Mouse (Mus musculus) neutrophil, adult 83 days (primary cell): ENCODE measurements around the gene Krt42. TPM values are rescaled to one million over a fixed set of nuclear protein-coding genes. Genes with fewer than 3 reads are reported as not detected.

Experiments used
- total RNA-seq, 2 experiments: library from RNA; stranded (reverse); gene quantifications; one replicate each; pipeline ENCODE4 v1.2.4; 2023

Krt42 gene
- not detected for total RNA-seq

DNA sequence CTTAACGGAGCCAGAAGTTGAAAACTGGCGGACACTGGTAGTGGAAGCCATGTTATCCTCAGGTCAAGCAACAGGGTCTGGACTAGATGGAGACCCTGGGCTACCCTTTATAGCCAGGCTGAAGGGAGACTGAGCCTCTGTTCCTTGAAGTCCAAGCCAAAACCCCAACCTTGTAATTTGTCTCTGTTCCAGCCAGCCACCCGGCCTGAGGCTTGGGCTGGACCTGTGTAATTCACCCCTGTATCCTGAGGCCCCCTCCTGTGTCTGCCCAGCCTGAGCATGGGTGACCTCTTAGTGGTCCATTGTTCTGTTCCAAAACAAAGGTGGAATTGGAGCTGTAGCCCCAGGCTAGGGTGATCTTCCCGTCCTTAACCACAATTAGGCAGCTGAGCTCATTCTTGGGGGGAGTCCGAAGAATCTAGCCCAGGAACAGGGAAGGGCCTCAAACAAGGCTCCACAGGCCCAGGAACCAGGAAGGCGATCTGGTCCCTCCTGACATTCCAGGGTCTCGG lies at the start of gene Krt42:
Gene Krt42, minus strand, starts transcription at position 51 of the 512 bp plus-strand sequence.

DNA sequence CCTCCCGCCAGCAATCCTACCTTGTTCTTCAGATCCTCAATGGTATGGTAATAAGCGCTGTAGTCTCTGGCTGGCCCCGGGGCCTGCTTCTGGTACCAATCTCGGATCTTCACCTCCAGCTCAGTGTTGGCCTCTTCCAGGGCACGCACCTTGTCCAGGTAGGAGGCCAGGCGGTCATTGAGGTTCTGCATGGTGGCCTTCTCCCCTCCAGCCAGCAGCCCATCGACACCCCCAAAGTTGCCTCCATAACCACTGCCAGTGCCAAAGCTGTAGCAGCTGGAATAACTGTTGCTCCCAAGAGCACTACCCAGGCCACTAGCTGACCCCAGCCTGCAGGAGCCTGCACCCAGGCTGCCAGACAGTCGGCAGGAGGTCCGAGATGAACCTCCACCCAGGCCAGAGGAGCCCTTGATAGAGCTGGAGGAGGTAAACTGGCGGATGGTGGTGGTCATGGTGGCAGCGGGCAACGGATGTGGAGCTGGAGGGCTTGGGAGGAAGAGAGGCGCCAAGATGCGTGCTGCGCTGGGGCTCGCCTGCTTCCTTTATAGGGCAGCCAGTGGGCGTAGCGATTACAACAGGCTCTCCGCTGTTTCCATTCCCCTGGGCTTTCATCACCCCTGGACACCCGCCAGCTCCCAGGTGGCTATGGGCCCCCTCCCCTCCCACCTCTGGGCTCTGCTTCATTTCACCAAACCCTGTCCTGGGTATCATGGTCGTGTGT lies 9.0 kb downstream of the Krt42 start, which contains the start of gene Krt17:
Gene Krt17, minus strand, starts transcription at position 516 of the 721 bp plus-strand sequence.

DNA sequence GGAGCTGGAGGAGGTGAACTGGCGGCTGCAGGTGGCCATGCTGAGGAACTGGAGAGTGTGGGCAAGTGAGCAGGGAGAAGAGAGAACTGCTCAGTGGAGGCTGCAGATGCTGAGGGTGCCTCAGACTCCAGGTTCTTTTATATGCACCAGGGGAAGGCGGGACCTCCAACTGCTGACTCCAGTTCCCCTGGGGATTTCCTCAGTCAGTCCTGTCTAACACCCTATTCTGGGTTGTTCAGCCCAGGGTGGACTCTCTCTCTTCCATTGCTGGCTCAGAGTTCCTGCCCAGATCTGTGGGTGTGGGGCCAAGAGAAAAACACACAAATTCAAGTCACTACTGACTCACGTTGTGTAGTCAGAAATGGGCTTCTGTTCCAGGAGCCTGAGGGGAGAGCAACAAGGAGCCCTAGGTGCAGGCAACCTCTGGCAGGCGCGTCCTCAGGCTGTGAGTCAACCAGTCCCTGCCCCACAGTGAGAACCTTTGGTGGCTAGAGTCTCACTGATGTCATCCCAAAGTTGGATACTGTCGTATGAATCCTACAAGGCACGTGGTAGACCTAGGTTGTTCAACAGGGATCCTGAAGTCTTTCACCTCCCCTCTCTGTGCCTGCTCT lies 20.7 kb downstream of the Krt42 start, which contains the start of gene Krt16:
Gene Krt16, minus strand, starts transcription at position 51 of the 614 bp plus-strand sequence.

Other genes starting within 250 kb of the Krt42 start
- not detected for gene Krt33b, start 240.0 kb downstream of the Krt42 start, total RNA-seq
- gene Krt34, start 228.3 kb downstream of the Krt42 start, total RNA-seq = not detected
- not detected for gene Krt31, start 219.3 kb downstream of the Krt42 start, total RNA-seq
- not detected for gene Krt32, start 181.6 kb downstream of the Krt42 start, total RNA-seq
- not detected for gene Krt35, start 173.6 kb downstream of the Krt42 start, total RNA-seq
- gene Krt36, start 164.2 kb downstream of the Krt42 start, total RNA-seq = not detected
- not detected for gene Krt13, start 148.3 kb downstream of the Krt42 start, total RNA-seq
- gene Krt15, start 133.9 kb downstream of the Krt42 start, total RNA-seq = not detected
- not detected for gene Krt19, start 121.2 kb downstream of the Krt42 start, total RNA-seq
- gene Krt9, start 76.6 kb downstream of the Krt42 start, total RNA-seq = not detected
- gene Krt14, start 62.3 kb downstream of the Krt42 start, total RNA-seq = not detected
- not detected for gene Krt16, start 21.0 kb downstream of the Krt42 start, total RNA-seq
- not detected for gene Krt17, start 8.8 kb downstream of the Krt42 start, total RNA-seq
- gene Eif1, start 50.0 kb upstream of the Krt42 start, total RNA-seq = 1,000 to 10,000 TPM; 1,687 to 1,738 TPM
- gene Gast, start 64.5 kb upstream of the Krt42 start, total RNA-seq = not detected
- under 1 TPM; 0.59 to 0.73 TPM for gene Hap1, start 86.3 kb upstream of the Krt42 start, total RNA-seq
- 10 to 100 TPM; 16.1 to 24.1 TPM for gene Jup, start 127.9 kb upstream of the Krt42 start, total RNA-seq
- gene P3h4, start 145.0 kb upstream of the Krt42 start, total RNA-seq = under 1 TPM in 1 of 2 experiments, not detected in 1; 0.31 TPM
- gene Fkbp10, start 145.8 kb upstream of the Krt42 start, total RNA-seq = 1 to 10 TPM; 1.0 to 1.6 TPM
- 1 to 10 TPM; 6.4 to 6.5 TPM for gene Nt5c3b, start 171.9 kb upstream of the Krt42 start, total RNA-seq
- not detected for gene Klhl10, start 172.0 kb upstream of the Krt42 start, total RNA-seq
- gene Klhl11, start 202.9 kb upstream of the Krt42 start, total RNA-seq = 10 to 100 TPM; 10.6 to 12.7 TPM